Mouse (Mus musculus) c-Kit-positive CD71-positive TER-119-negative erythroid progenitor cells, embryonic 14.5 days (primary cell): ENCODE data around the gene Gm13279.
"Not testable (repeated sequence)": the region's sequence is repeated elsewhere in the genome, so short reads cannot be mapped to it uniquely, and the experiment has no call there.

Experiments
- DNase-seq: peaks from one replicate; pipeline ENCODE4 v3.0.0-alpha.2; 2013; ENCODE audit warnings: low read depth

Gene Gm13279

GRCm38 (mm10) chr4:88793936-88794675 lies 3.1 kb upstream of the Gm13279 start, which contains the start of gene Gm13275:
Gene Gm13275 (plus strand): TSS chr4:88794487.
- not testable (repeated sequence) for DNase-seq

DNA sequence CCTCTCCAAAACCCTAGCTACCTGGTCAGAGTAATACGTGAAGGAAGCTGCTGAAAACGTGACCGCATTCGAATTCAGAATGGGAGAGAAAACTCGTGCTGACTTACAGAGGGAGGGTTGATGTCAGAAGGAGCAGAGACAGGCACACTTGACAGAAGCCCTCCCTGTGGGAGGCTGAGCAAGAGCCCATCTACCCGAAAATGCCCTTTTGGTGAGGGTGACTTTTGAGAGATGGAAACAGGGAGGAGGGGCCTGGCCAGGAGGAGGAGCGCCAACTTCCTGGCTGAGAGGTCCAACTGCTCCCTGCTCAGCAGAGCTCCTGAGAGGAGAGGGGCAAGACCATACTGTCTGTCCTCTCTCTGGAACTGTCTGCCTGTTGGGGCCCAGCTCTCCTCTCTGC lies 2.2 kb downstream of the Gm13279 start, which contains the start of gene Gm13285:
Gene Gm13285, plus strand, starts transcription at position 301 of the 400 bp plus-strand sequence.
- not testable (repeated sequence) for DNase-seq

DNA sequence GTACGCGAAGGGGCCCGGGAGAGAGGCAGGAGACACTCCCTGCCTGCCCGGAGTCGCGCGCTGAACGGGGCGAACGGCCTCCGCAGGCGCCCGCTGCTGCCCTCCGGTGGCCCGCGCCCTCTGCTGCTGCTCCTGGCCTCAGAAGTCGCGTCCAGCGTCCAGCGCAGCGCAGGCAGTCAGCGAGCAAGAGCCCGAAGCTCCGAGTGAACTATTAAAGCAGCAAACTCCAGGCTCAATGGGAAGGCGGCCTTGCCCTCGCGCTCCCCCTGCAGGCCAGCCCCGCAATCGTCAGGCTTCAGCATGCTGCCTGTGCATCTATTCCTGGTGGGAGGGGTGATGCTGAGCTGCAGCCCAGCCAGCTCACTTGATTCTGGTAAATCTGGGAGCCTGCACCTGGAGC lies 5.8 kb downstream of the Gm13279 start, which contains the start of gene Gm13287:
Gene Gm13287, plus strand, starts transcription at position 301 of the 400 bp plus-strand sequence.
- DNase-seq = not testable (repeated sequence)

GRCm38 (mm10) chr4:88805231-88805630 lies 8.0 kb downstream of the Gm13279 start, which contains the start of gene Gm13288:
Gene Gm13288 (plus strand): TSS chr4:88805531.
- not testable (repeated sequence) for DNase-seq

- not testable (repeated sequence) for DNase-seq
Observed at GRCm38 (mm10) chr4:88805761-88806160, 8.6 kb downstream of the Gm13279 start.

DNA sequence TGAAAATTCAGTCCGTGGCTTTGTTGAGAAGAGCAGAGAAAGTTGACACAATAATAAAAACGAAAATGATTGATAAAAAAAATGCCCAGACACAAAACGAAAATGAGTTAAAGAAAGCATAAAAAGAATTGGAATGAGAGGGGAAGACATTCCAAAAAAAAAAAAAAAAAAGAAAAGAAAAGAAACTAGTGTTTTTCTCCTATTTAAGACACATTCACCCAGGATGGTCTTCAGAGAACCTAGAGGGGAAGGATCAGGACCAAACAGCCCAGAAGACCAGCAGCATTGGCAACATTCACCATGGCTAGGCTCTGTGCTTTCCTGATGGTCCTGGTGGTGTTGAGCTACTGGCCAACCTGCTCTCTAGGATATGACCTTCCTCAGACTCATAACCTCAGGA lies 18.7 kb downstream of the Gm13279 start, which contains the start of gene Ifna7:
Gene Ifna7, plus strand, starts transcription at position 301 of the 400 bp plus-strand sequence.
- no peak for DNase-seq

GRCm38 (mm10) chr4:88819659-88820058 lies 22.5 kb downstream of the Gm13279 start, which contains the start of gene Ifna11:
Gene Ifna11 (plus strand): TSS chr4:88819959.
- DNase-seq = no peak

DNA sequence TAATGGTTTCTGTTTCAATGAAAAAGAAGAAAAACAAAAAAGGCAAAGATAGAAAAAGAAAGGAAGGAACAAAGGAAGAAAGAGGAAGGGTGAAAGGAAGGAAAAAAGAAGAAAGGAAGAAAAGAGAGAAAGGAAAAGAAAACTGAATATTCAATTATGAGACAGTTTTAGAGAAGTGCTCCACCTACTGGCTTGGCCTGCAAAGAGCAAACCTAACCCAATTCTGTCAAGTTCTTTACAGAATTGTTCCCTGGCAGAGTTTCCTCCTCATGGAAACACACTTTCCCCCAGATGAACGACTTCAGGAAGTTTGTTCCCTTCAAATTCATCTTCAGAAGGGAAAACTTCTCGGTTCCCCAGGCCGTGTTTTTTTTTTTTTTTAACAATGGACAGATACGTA lies 25.8 kb downstream of the Gm13279 start:
- DNase-seq = no peak

DNA sequence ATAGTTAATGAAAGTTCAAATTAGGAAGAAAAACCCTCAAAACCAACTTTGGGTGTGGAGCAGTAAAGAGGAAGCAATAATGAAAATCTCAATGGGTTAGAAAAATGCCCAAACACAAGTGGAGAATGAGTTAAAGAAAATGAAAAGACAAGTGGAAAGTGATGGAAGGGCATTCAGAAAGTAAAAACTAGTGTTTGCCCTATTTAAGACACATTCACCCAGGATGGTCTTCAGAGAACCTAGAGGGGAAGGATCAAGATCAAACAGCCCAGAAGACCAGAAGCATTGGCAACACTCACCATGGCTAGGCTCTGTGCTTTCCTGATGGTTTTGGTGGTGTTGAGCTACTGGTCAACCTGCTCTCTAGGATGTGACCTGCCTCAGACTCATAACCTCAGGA lies 29.9 kb downstream of the Gm13279 start, which contains the start of gene Ifna6:
Gene Ifna6, plus strand, starts transcription at position 301 of the 400 bp plus-strand sequence.
- not testable (repeated sequence) for DNase-seq

DNA sequence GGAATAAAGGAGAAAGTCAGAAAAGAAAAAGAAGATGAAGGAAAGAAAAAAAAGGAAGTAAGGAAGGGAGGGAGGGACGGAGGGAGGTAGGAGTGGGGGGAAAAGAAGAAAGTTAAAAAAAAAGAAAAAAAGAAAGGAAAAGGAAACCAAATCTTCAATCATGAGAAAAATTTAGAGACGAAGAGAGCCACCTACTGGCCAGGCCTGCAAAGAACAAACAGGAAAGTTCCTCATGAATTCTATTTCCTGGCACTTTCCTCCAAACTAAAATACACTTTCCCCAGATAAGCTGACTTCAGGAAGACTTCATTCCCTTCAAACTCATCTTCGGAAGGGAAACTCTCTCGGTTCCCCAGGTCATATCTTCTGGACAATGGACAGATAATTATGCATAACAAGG lies 33.3 kb downstream of the Gm13279 start:
- DNase-seq = no peak

GRCm38 (mm10) chr4:88835225-88835624 lies 38.0 kb downstream of the Gm13279 start, which contains the start of gene Ifna5:
Gene Ifna5 (plus strand): TSS chr4:88835525.
- not testable (repeated sequence) for DNase-seq

GRCm38 (mm10) chr4:88838828-88839227 lies 41.6 kb downstream of the Gm13279 start:
- DNase-seq = no peak

GRCm38 (mm10) chr4:88840058-88840457 lies 42.9 kb downstream of the Gm13279 start:
- no peak for DNase-seq

DNA sequence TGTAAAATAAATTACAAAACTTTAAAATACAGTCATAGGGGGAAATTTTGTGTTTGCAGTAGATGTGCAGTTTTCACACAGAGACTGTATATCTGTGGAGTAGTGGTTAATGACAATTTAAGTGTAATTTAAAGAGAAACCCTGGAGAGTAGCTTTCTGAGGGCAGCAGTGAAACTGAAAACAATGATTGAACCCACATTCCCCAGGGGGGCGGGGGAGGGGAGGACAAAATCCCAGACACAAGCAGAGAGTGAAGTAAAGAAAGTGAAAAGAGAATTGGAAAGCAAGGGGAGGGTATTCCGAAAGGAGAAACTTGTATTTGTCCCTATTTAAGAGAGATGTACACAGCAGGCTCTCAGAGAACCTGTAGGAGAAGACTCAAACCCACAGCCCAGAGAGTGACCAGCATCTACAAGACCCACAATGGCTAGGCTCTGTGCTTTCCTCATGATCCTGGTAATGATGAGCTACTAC lies 44.3 kb downstream of the Gm13279 start, which contains the start of gene Ifna4:
Gene Ifna4, plus strand, starts transcription at position 424 of the 474 bp plus-strand sequence.
- DNase-seq = no peak

- DNase-seq = no peak
Observed at GRCm38 (mm10) chr4:88845334-88845733, 48.1 kb downstream of the Gm13279 start.
